Mouse (Mus musculus): ENCODE data around the gene Noxred1. TPM values are rescaled to one million over a fixed set of nuclear protein-coding genes. Genes with fewer than 3 reads are reported as not detected.

Gene Noxred1
- 0.87 and 1.5 TPM in 2 replicates for polyA plus RNA-seq (2014; fragmentation: Nextera tagmentation; extraction: Ambion mirVana)

- no peaks in the 10 kb centered on the region for H3K27me3 ChIP-seq (ENCODE audit: control insufficient read depth, insufficient read depth, low read length)
- no peak within 1 kb of the TSS for H3K4me3 ChIP-seq (ENCODE audit: low read depth, low read length)
- ATAC-seq (ENCODE audit: low FRiP score) (no peak), DNase-seq (ENCODE audit: low spot score, missing footprints) (no peak)
- H3K4me1 ChIP-seq (ENCODE audit: control insufficient read depth, insufficient read depth, low read length) = no peaks in the 10 kb centered on the region
- no peak within 1 kb of the TSS for H3K4me2 ChIP-seq
- H3K36me3 ChIP-seq (ENCODE audit: control insufficient read depth, insufficient read depth, low read length) = peaks cover 14% of the 10 kb centered on the region; the same call in 1 of the 2 replicates
- H3K9ac ChIP-seq (ENCODE audit: low read length) = no peak within 1 kb of the TSS
- H3K9me3 ChIP-seq (ENCODE audit: control insufficient read depth, low read length) = no peaks in the 10 kb centered on the region
- WGBS = 88% methylated on average over 1 of the region's 1 CpGs
- no peak within 1 kb of the TSS for H3K27ac ChIP-seq (ENCODE audit: low read depth, low read length)
Measured at GRCm38 (mm10) chr12:87238632-87239031, at the start of gene Noxred1. Gene Noxred1 (minus strand): TSS chr12:87238732.

- H3K4me1 ChIP-seq (ENCODE audit: control insufficient read depth, insufficient read depth, low read length) = 0 out of 2 replicates have a peak, but pooled peaks cover 2% of the 10 kb centered on the region
Measured at GRCm38 (mm10) chr12:87284726-87285125, 46.2 kb upstream of the Noxred1 start.

GRCm38 (mm10) chr12:87284268-87284667, 45.7 kb upstream of the Noxred1 start:
- Histone ChIP-seq H3K4me1 (ENCODE audit: control insufficient read depth, insufficient read depth, low read length) (0 out of 2 replicates have a peak, but pooled peaks cover 2% of the 10 kb centered on the region), H3K27ac (ENCODE audit: low read depth, low read length) (no peak overlapping the region), H3K36me3 (ENCODE audit: control insufficient read depth, insufficient read depth, low read length) (no peaks in the 10 kb centered on the region), H3K4me2 (no peak overlapping the region), H3K27me3 (ENCODE audit: control insufficient read depth, insufficient read depth, low read length) (no peaks in the 10 kb centered on the region), H3K4me3 (ENCODE audit: low read depth, low read length) (no peak overlapping the region), H3K9me3 (ENCODE audit: control insufficient read depth, low read length) (no peaks in the 10 kb centered on the region), H3K9ac (ENCODE audit: low read length) (no peak overlapping the region)
- 76% methylated on average over 4 of the region's 4 CpGs for WGBS
- DNase-seq (ENCODE audit: low spot score, missing footprints) (no peak), ATAC-seq (ENCODE audit: low FRiP score) (no peak)

More at GRCm38 (mm10) chr12:87284726-87285125, 46.2 kb upstream of the Noxred1 start:
- Histone ChIP-seq H3K4me2 (no peak overlapping the region), H3K9ac (ENCODE audit: low read length) (no peak overlapping the region), H3K4me3 (ENCODE audit: low read depth, low read length) (no peak overlapping the region), H3K36me3 (ENCODE audit: control insufficient read depth, insufficient read depth, low read length) (no peaks in the 10 kb centered on the region), H3K27me3 (ENCODE audit: control insufficient read depth, insufficient read depth, low read length) (no peaks in the 10 kb centered on the region), H3K9me3 (ENCODE audit: control insufficient read depth, low read length) (no peaks in the 10 kb centered on the region), H3K27ac (ENCODE audit: low read depth, low read length) (no peak overlapping the region)
- ATAC-seq (ENCODE audit: low FRiP score) = no peak
- 83% methylated on average over 5 of the region's 5 CpGs for WGBS
- no peak for DNase-seq (ENCODE audit: low spot score, missing footprints)

- 49% methylated on average over 7 of the region's 7 CpGs for whole genome bisulfite sequencing
- no peaks in the 10 kb centered on the region for H3K27me3 ChIP-seq (ENCODE audit: control insufficient read depth, insufficient read depth, low read length)
- no peak overlapping the region for H3K4me3 ChIP-seq (ENCODE audit: low read depth, low read length)
- no peaks in the 10 kb centered on the region for H3K9me3 ChIP-seq (ENCODE audit: control insufficient read depth, low read length)
- no peak overlapping the region for H3K9ac ChIP-seq (ENCODE audit: low read length)
- ATAC-seq (ENCODE audit: low FRiP score) (no peak), DNase-seq (ENCODE audit: low spot score, missing footprints) (no peak)
- no peak overlapping the region for H3K4me2 ChIP-seq
- H3K4me1 ChIP-seq (ENCODE audit: control insufficient read depth, insufficient read depth, low read length) = 0 out of 2 replicates have a peak, but pooled peaks cover 2% of the 10 kb centered on the region
- no peak overlapping the region for H3K27ac ChIP-seq (ENCODE audit: low read depth, low read length)
- H3K36me3 ChIP-seq (ENCODE audit: control insufficient read depth, insufficient read depth, low read length) = no peaks in the 10 kb centered on the region
Measured at GRCm38 (mm10) chr12:87283706-87284105, 45.2 kb upstream of the Noxred1 start.

- H3K36me3 ChIP-seq (ENCODE audit: control insufficient read depth, insufficient read depth, low read length) = no peaks in the 10 kb centered on the region
- no peak overlapping the region for H3K4me3 ChIP-seq (ENCODE audit: low read depth, low read length)
- DNase-seq (ENCODE audit: low spot score, missing footprints) (no peak), ATAC-seq (ENCODE audit: low FRiP score) (no peak)
- H3K9me3 ChIP-seq (ENCODE audit: control insufficient read depth, low read length) = no peaks in the 10 kb centered on the region
- H3K27ac ChIP-seq (ENCODE audit: low read depth, low read length) = no peak overlapping the region
- no peak overlapping the region for H3K9ac ChIP-seq (ENCODE audit: low read length)
- no peaks in the 10 kb centered on the region for H3K27me3 ChIP-seq (ENCODE audit: control insufficient read depth, insufficient read depth, low read length)
- WGBS = 95% methylated on average over 4 of the region's 4 CpGs
- no peak overlapping the region for H3K4me2 ChIP-seq
- 0 out of 2 replicates have a peak, but pooled peaks cover 2% of the 10 kb centered on the region for H3K4me1 ChIP-seq (ENCODE audit: control insufficient read depth, insufficient read depth, low read length)
Measured at GRCm38 (mm10) chr12:87282743-87283142, 44.2 kb upstream of the Noxred1 start.

- H3K4me2 ChIP-seq = no peak overlapping the region
- H3K27me3 ChIP-seq (ENCODE audit: control insufficient read depth, insufficient read depth, low read length) = no peaks in the 10 kb centered on the region
- H3K4me1 ChIP-seq (ENCODE audit: control insufficient read depth, insufficient read depth, low read length) = 0 out of 2 replicates have a peak, but pooled peaks cover 2% of the 10 kb centered on the region
- no peak overlapping the region for H3K9ac ChIP-seq (ENCODE audit: low read length)
- H3K9me3 ChIP-seq (ENCODE audit: control insufficient read depth, low read length) = no peaks in the 10 kb centered on the region
- H3K36me3 ChIP-seq (ENCODE audit: control insufficient read depth, insufficient read depth, low read length) = no peaks in the 10 kb centered on the region
- H3K27ac ChIP-seq (ENCODE audit: low read depth, low read length) = no peak overlapping the region
- 89% methylated on average over 1 of the region's 1 CpGs for WGBS
- H3K4me3 ChIP-seq (ENCODE audit: low read depth, low read length) = no peak overlapping the region
- ATAC-seq (ENCODE audit: low FRiP score) (no peak), DNase-seq (ENCODE audit: low spot score, missing footprints) (no peak)
Measured at GRCm38 (mm10) chr12:87281766-87282165, 43.2 kb upstream of the Noxred1 start.

GRCm38 (mm10) chr12:87279879-87280278, 41.3 kb upstream of the Noxred1 start:
- WGBS = 42% methylated on average over 14 of the region's 14 CpGs
- H3K36me3 ChIP-seq (ENCODE audit: control insufficient read depth, insufficient read depth, low read length) = peaks cover 2% of the 10 kb centered on the region; the same call in 1 of the 2 replicates
- DNase-seq (ENCODE audit: low spot score, missing footprints) = no peak
- H3K9ac ChIP-seq (ENCODE audit: low read length) = no peak overlapping the region
- no peak for ATAC-seq (ENCODE audit: low FRiP score)
- H3K4me3 ChIP-seq (ENCODE audit: low read depth, low read length) = no peak overlapping the region
- no peaks in the 10 kb centered on the region for H3K27me3 ChIP-seq (ENCODE audit: control insufficient read depth, insufficient read depth, low read length)
- H3K9me3 ChIP-seq (ENCODE audit: control insufficient read depth, low read length) = no peaks in the 10 kb centered on the region
- 0 out of 2 replicates have a peak, but pooled peaks cover 2% of the 10 kb centered on the region for H3K4me1 ChIP-seq (ENCODE audit: control insufficient read depth, insufficient read depth, low read length)
- no peak overlapping the region for H3K4me2 ChIP-seq
- H3K27ac ChIP-seq (ENCODE audit: low read depth, low read length) = no peak overlapping the region

- no peak for DNase-seq (ENCODE audit: low spot score, missing footprints)
- Histone ChIP-seq H3K27ac (ENCODE audit: low read depth, low read length) (no peak overlapping the region), H3K4me2 (no peak overlapping the region), H3K36me3 (ENCODE audit: control insufficient read depth, insufficient read depth, low read length) (peaks cover 5% of the 10 kb centered on the region; the same call in 1 of the 2 replicates), H3K4me3 (ENCODE audit: low read depth, low read length) (no peak overlapping the region), H3K4me1 (ENCODE audit: control insufficient read depth, insufficient read depth, low read length) (0 out of 2 replicates have a peak, but pooled peaks cover 2% of the 10 kb centered on the region), H3K27me3 (ENCODE audit: control insufficient read depth, insufficient read depth, low read length) (no peaks in the 10 kb centered on the region), H3K9me3 (ENCODE audit: control insufficient read depth, low read length) (no peaks in the 10 kb centered on the region), H3K9ac (ENCODE audit: low read length) (no peak overlapping the region)
- ATAC-seq (ENCODE audit: low FRiP score) = peak; percentile 31; the same call in 1 of the 2 replicates
- WGBS = 51% methylated on average over 3 of the region's 3 CpGs
Measured at GRCm38 (mm10) chr12:87279350-87279749, 40.8 kb upstream of the Noxred1 start.

GRCm38 (mm10) chr12:87278118-87278730, 39.7 kb upstream of the Noxred1 start:
- Histone ChIP-seq H3K4me3 (ENCODE audit: low read depth, low read length) (no peak overlapping the region), H3K9ac (ENCODE audit: low read length) (no peak overlapping the region), H3K36me3 (ENCODE audit: control insufficient read depth, insufficient read depth, low read length) (peaks cover 13% of the 10 kb centered on the region; the same call in 1 of the 2 replicates), H3K27me3 (ENCODE audit: control insufficient read depth, insufficient read depth, low read length) (no peaks in the 10 kb centered on the region), H3K27ac (ENCODE audit: low read depth, low read length) (no peak overlapping the region), H3K9me3 (ENCODE audit: control insufficient read depth, low read length) (no peaks in the 10 kb centered on the region), H3K4me2 (no peak overlapping the region), H3K4me1 (ENCODE audit: control insufficient read depth, insufficient read depth, low read length) (no peaks in the 10 kb centered on the region)
- ATAC-seq (ENCODE audit: low FRiP score) (no peak), DNase-seq (ENCODE audit: low spot score, missing footprints) (peak; percentile 86)
- 28% methylated on average over 6 of the region's 6 CpGs for WGBS

All from midbrain, embryonic 11.5 days (tissue).